Mouse (Mus musculus): ENCODE measurements around the gene Ube2k. TPM values are rescaled to one million over a fixed set of nuclear protein-coding genes. Genes with fewer than 3 reads are reported as not detected.

Ube2k gene
- polyA plus RNA-seq, 1 experiment from 2014 or later: 157 TPM

DNA sequence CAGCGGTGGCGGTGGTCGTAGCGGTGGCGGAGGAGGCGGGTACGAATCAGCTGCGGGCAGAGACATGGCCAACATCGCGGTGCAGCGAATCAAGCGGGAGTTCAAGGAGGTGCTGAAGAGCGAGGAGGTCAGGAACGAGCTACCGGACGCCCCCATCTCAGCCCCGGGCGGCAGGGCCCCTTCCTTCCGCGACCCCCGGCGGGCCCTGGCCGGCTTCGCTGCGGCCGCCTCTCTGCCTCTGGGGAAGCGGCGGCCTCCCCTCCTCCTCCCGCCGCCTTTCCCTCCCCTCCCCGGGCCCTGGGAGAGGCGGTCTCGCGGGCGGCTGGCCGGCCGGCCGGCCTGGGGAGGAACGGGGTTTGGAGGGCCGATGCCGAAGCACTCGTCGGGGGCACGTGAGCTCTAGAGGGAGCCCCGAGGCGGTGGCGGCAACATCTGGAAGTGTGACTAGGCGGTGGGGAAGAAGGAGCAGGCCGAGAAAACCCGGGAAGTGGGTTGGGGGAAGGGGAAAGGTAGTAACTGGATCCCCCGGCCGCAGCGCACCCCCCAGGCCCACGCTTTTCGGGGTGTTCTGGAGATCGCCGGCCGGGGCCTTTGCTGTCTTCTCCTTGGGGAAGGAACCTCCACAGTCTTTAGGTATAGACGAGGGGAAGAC, 513 bp downstream of the Ube2k start:
- DNase-seq (ENCODE audit: low spot score): peak; percentile 52

- DNase-seq (ENCODE audit: low spot score): no peak
Measured at GRCm38 (mm10) chr5:65538121-65538520, 1.1 kb downstream of the Ube2k start.

DNA sequence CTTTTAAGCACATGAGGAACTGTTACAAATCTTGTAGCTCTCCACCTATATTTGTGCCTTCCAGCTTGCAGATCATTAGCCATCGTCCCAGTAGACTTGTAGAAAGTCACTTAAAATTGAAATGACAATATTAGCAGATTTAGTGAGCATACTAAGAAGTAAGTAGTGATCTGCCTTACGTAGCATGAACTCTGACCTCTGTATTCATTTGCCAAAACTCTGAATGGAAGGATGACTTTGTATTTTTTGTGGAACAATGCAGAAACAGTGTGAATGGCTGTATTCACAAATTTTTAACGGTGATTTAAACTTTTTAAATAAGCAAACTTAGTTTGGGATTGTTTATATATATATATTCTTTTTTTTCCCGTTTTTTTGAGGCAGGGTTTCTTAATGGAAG, 1.8 kb downstream of the Ube2k start:
- DNase-seq (ENCODE audit: low spot score): no peak

GRCm38 (mm10) chr5:65539786-65540185, 2.8 kb downstream of the Ube2k start:
- DNase-seq (ENCODE audit: low spot score): no peak

DNA sequence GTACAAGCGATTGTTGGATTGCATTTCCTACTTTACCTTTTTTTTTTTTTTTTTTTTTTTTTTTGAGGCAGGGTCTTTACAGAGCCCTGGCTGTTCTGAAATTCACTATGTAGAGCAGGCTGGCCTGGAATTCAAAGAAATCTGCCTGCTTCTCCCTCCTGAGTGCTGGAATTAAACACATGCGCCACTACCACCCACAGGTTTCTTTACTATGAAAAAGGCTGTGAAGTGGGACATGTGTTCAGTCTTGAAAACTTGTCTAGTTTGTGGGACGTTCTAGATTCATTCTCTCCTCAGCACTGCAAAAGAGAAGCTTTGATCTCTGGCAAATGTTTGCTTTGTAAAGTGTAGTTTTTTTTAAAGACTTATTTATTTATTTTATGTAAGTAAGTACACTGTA, 4.9 kb downstream of the Ube2k start:
- no peak for DNase-seq (ENCODE audit: low spot score)

DNA sequence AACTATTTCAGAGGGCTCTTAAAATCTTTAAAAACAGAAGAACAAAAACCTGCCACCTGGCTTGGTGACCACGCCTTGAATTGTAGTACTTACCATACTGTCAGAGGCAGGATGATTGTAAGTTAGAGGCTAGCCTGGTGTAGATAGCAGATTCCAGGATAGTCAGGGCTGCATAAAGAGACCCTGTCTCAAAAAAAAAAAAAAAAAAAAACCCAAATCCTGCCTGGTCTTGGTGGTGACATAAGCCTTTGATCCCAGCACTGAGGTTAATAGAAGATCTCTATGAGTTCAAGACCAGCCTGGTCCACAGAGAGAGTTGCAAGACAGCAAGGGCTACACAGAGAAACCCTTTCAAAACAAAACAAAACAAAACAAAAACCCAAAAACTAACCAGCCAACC, 6.5 kb downstream of the Ube2k start:
- no peak for DNase-seq (ENCODE audit: low spot score)

DNA sequence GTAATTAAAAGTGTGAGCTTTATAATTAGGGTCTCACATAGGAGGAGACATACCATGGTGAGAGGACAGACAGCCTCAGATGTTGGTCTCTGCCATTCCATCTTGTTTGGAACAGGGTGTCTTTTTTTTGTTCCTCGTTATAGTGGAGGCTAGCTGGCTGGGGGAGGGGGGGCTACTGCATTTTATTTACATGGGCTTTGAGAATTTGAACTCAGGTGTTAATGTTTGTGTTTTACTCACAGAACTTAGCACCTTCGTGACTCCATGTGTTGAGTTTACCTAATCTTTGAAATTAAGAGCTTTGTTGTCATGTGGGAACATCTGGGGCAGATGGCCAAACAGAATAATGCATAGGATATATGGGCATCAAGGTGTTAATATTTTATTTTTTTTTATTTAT, 7.6 kb downstream of the Ube2k start:
- DNase-seq (ENCODE audit: low spot score): no peak

DNA sequence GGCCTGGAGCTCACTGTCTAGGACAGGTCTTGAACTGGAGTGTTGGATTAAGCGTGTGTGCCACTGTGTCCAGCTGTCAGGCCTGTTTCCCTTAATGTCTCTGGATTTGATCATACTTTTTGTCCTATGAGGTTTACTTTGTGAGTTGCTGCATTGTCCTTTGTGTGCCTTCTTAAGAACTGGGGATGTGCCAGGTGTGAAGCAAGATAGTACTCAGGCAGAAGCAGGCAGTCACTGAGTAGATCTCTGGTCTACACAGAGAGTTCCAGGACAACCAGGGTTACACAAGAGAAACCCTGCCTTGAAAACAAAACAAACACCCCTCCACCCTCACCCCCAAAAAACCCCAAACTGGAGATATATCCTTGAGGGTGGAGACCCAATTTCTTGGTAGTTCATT, 12.6 kb downstream of the Ube2k start:
- DNase-seq (ENCODE audit: low spot score): no peak

- no peak for DNase-seq (ENCODE audit: low spot score)
Measured at GRCm38 (mm10) chr5:65557109-65557508, 20.1 kb downstream of the Ube2k start.

DNA sequence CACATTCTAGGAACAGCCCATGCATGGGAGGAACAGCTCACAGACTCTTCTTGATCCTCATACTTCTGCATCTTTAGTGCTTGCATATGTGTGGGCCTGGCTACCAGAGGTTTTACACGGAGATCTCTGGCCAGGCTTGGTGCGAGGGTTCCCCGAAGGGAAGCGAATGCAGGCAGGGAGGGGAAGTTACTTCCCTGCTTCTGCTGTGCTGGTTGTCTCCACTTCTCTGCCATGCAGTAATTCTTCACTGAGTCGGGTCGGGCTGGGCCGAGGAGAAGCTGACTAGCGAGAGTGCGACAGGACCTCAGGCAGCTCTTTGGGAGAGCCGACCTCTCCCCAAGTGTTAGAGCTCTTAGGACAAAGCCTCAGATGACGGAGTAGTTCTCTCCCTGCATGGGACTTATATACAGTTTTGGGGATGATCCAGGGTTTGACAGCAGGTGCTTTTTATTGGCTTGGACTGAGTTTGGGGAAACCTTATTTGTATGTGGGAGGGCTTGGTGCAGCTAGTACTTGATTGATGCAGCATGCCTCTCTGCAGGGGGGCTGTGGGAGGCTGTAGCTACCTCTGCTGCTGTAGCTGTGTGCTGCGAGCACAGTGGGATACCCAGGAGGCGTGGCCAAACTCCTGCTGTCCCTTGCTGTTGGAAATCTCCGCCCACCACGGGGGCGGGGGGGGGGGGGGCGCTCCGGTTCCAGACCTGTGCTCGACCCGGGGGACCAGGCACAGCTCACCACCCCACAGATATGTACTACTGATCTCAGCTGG, 24.3 kb downstream of the Ube2k start:
- no peak for DNase-seq (ENCODE audit: low spot score)

GRCm38 (mm10) chr5:65565486-65565885, 28.5 kb downstream of the Ube2k start:
- DNase-seq (ENCODE audit: low spot score): no peak

DNA sequence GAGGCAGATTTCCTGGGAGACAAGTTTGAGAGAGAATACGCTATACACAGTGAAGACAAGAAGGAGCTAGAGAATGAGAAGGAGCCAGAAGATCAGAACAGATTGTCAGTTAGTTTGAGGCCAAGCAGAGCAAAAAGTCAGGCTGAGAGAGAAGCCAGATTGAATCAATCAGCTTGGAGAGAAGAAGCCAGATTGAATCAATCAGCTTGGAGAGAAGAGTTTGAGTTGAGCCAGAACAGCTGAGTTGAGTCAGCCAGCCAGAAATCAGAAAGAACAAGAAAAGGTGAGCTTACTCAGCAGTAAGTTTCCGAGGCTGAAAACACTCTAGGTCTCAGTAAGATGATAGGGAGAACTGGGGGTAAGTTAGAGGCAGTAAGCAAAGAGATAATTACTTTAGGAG, 37.8 kb downstream of the Ube2k start:
- DNase-seq (ENCODE audit: low spot score): no peak

- DNase-seq (ENCODE audit: low spot score): no peak
Measured at GRCm38 (mm10) chr5:65575896-65576295, 38.9 kb downstream of the Ube2k start.

DNA sequence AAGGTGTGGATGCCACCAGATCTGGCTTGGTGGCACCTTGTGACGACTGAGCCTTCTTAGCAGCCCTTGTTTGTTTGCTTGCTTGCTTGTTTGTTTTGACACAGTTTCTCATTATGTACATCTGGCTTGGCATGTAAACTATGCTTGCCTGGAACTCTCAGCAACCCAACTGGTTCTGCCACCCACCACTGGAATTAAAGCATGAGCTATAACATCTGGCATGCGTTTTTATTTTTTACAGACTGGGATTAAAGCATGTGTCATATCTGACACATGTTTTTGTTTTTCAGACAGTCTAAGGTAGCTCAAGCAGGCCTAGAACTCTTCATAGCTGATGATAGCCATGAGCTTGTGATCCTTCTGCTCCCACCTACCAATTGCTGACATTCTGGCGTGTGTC, 41.5 kb downstream of the Ube2k start:
- DNase-seq (ENCODE audit: low spot score): no peak

DNA sequence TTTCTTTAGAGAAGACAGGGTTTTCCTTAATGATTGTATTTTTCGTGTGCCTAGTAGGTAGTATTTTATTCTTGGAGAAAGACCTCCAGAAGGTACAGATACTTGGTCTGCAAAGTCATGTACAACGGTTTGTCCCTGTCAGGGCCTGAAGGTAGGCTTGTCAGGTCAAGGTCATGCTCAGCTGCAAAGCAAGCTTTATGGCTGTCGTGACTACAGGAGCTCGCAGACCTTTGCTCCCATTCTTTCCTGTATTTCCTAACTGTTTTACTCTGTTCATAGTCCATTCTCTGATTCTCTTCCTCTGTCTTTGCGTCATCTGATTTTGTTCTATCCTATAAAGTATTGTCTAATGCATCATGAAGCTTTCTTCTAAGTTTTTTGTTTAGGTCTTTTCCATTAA, 49.3 kb downstream of the Ube2k start:
- no peak for DNase-seq (ENCODE audit: low spot score)

DNA sequence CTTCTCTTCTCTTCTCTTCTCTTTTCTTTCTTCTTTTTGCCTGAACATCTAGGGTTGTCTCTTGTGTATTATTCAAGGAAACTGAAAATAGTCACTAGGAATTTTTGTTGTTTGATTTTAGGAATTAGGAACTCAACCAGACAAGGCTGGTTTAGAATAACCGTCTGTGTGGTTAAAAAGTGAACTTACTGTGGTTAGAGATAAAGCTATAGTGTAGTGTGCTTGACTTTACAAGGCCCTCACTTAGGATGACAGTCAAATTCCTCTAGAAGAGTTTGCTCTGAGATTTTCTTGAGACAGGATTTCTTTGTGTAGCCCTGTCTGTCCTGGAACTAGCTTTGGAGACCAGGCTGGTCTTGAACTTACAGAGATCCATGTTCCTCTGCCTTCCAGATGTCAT, 53.2 kb downstream of the Ube2k start:
- no peak for DNase-seq (ENCODE audit: low spot score)

DNA sequence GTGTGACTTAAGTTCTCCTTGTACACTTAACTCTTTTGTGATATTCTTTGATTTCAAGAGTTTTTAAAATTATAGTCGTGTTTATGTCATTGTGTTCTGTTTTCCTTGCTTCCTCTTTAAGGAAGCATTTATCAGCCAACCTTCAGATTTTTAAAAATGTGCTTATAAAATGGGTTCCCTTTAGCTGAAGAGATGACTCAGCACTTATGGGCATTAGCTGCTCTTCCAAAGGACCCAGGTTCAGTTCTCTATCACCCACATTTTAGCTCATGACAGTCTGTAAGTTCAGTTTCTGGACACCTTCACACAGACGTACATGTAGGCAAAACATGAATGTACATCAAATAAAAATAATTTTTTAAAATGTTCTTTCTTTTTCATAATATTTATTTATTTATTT, 55.4 kb downstream of the Ube2k start:
- no peak for DNase-seq (ENCODE audit: low spot score)

DNA sequence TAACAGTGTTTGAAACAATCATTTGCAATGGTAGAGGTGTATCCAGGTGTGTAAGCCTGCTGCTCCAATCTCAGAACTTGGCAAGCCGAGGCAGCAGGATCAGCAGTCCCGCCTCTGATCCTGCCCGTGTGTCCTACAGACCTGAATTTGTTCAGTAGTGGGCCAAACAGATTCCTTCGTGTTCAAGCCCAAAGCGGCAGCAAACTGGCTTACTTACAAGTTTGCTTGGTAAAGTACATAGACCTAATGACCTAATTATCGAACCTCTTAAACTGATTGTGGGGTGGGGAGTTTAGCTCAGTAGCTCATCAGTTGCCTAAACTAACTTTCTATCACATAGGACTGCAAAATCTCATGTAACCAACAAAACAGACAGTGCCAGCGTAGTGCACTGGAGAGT, 62.6 kb downstream of the Ube2k start:
- DNase-seq (ENCODE audit: low spot score): no peak

GRCm38 (mm10) chr5:65606820-65607219, 69.8 kb downstream of the Ube2k start:
- no peak for DNase-seq (ENCODE audit: low spot score)

DNA sequence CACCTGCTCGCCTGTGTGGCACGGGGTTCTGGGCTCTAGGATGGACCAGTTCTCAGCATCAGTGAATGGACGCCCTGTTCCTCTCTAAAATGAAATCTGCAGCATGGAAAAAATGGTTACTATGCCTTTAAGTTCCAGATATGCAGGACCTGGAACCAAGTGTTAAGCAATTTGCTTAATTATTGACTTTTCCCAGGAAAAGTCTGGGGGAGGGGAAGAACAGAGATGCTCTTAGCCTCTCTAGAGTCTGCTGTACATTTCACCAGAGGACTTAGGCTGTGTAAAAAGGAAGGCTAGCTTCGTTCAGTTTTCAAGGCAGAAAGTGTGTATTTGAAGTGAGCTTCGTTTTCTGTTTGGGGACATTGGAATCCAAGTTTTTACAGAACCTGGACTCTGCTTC, 72.7 kb downstream of the Ube2k start:
- no peak for DNase-seq (ENCODE audit: low spot score)

DNA sequence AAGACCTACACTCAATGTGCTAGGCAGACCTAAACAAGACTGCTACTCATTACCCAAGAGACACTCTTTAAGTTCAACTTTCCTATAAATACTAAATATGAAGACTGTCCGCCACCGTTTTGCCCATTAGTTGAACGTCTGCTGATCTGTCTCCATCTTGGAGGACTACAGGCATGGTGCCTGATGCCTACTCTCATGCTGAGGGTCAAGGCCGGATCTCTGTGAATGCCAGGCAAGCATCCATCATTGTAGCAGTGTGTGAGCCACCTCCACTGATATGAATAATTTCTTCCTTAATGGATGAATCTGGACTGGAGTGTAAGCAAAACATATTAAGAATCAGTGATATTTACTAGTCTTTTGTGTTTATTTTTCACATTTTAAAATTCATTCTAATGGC, 73.5 kb downstream of the Ube2k start:
- DNase-seq (ENCODE audit: low spot score): no peak

DNA sequence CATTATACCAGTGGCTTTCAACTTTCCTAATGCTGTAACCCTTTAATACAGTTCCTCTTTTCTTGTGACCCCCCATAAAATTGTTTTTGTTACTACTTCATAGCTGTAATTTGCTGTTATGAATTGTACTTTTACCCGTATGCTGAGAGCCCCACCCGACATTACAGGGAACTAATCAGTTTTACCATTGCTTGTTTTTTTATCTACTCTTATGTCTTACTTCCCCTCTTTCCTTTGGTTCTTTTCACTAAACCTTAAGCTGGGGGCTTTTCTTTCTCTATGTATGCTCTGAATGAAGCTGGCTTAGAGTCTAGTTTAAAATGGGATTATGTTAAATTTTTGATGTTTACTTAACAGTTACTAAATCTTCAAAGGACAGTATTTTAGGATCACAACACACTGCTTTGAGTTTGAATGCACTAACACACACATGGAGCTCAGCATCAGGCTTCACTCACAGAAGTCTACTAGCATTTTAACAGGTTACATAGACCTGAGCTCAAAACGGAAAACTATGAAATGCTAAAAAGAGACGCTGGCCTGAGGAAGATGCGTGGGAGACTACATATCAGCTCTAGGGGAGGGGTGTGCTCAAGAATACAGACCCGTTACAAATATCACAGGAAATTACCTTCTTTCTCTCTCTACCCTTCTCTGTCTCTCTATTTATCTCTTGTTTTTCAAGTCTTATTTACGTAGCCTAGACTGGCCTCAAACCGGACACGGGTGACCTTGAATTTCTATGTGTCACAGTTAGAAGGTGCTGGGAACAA, 76.3 kb downstream of the Ube2k start:
- no peak for DNase-seq (ENCODE audit: low spot score)

- DNase-seq (ENCODE audit: low spot score): no peak
Measured at GRCm38 (mm10) chr5:65624340-65624739, 87.3 kb downstream of the Ube2k start.
